Mouse (Mus musculus): ENCODE results near the gene Nav2. TPM values are rescaled to one million over a fixed set of nuclear protein-coding genes. Genes with fewer than 3 reads are reported as not detected.
A peak's percentile ranks its signal among the peaks of the same experiment; 100 is the strongest.

The Nav2 gene
- polyA plus RNA-seq, 1 experiment from 2014 or later, result 7.5 TPM

GRCm38 (mm10) chr7:49467861-49468260, 559.3 kb downstream of the Nav2 start:
- ATAC-seq (ENCODE audit: insufficient number of reproducible peaks, low FRiP score, low TSS enrichment, low read depth) (peak; percentile 46; the same call in 1 of the 2 replicates), DNase-seq (ENCODE audit: low spot score) (peak; percentile 55)
- Histone ChIP-seq H3K4me2 (ENCODE audit: low read depth, severe bottlenecking) (no peak overlapping the region), H3K27ac (replicated peaks; ENCODE audit: low read depth, low read length) (no peak overlapping the region), H3K9ac (ENCODE audit: low read length) (no peak overlapping the region), H3K27me3 (ENCODE audit: control insufficient read depth, insufficient read depth, low read length) (no peaks in the 10 kb centered on the region), H3K4me3 (ENCODE audit: low read depth, low read length) (no peak overlapping the region), H3K4me1 (ENCODE audit: control insufficient read depth, insufficient read depth, low read length) (no peaks in the 10 kb centered on the region), H3K9me3 (ENCODE audit: control insufficient read depth, low read length) (no peaks in the 10 kb centered on the region), H3K36me3 (ENCODE audit: control insufficient read depth, insufficient read depth, low read length) (no peaks in the 10 kb centered on the region)
- 57% methylated on average over 10 of the region's 10 CpGs for WGBS

GRCm38 (mm10) chr7:49468492-49469205, 560.1 kb downstream of the Nav2 start:
- 76% methylated on average over 8 of the region's 8 CpGs for WGBS
- Histone ChIP-seq H3K9me3 (ENCODE audit: control insufficient read depth, low read length) (no peaks in the 10 kb centered on the region), H3K4me3 (ENCODE audit: low read depth, low read length) (no peak overlapping the region), H3K27me3 (ENCODE audit: control insufficient read depth, insufficient read depth, low read length) (no peaks in the 10 kb centered on the region), H3K9ac (ENCODE audit: low read length) (no peak overlapping the region), H3K4me2 (ENCODE audit: low read depth, severe bottlenecking) (no peak overlapping the region), H3K27ac (replicated peaks; ENCODE audit: low read depth, low read length) (no peak overlapping the region), H3K36me3 (ENCODE audit: control insufficient read depth, insufficient read depth, low read length) (no peaks in the 10 kb centered on the region), H3K4me1 (ENCODE audit: control insufficient read depth, insufficient read depth, low read length) (no peaks in the 10 kb centered on the region)
- DNase-seq (ENCODE audit: low spot score) (no peak), ATAC-seq (ENCODE audit: insufficient number of reproducible peaks, low FRiP score, low TSS enrichment, low read depth) (no peak)

GRCm38 (mm10) chr7:49471278-49471677, 562.8 kb downstream of the Nav2 start:
- H3K9me3 ChIP-seq (ENCODE audit: control insufficient read depth, low read length), result no peaks in the 10 kb centered on the region
- DNase-seq (ENCODE audit: low spot score) (peak; percentile 77), ATAC-seq (ENCODE audit: insufficient number of reproducible peaks, low FRiP score, low TSS enrichment, low read depth) (no peak)
- no peak overlapping the region for H3K27ac ChIP-seq (replicated peaks; ENCODE audit: low read depth, low read length)
- no peaks in the 10 kb centered on the region for H3K27me3 ChIP-seq (ENCODE audit: control insufficient read depth, insufficient read depth, low read length)
- H3K4me3 ChIP-seq (ENCODE audit: low read depth, low read length), result no peak overlapping the region
- WGBS, result 62% methylated on average over 3 of the region's 3 CpGs
- no peaks in the 10 kb centered on the region for H3K4me1 ChIP-seq (ENCODE audit: control insufficient read depth, insufficient read depth, low read length)
- H3K36me3 ChIP-seq (ENCODE audit: control insufficient read depth, insufficient read depth, low read length), result no peaks in the 10 kb centered on the region
- no peak overlapping the region for H3K9ac ChIP-seq (ENCODE audit: low read length)
- no peak overlapping the region for H3K4me2 ChIP-seq (ENCODE audit: low read depth, severe bottlenecking)

GRCm38 (mm10) chr7:49475282-49475681, 566.8 kb downstream of the Nav2 start:
- DNase-seq (ENCODE audit: low spot score) (no peak), ATAC-seq (ENCODE audit: insufficient number of reproducible peaks, low FRiP score, low TSS enrichment, low read depth) (no peak)
- no peaks in the 10 kb centered on the region for H3K27me3 ChIP-seq (ENCODE audit: control insufficient read depth, insufficient read depth, low read length)
- H3K27ac ChIP-seq (replicated peaks; ENCODE audit: low read depth, low read length), result no peak overlapping the region
- WGBS, result 80% methylated on average over 6 of the region's 6 CpGs
- H3K9me3 ChIP-seq (ENCODE audit: control insufficient read depth, low read length), result no peaks in the 10 kb centered on the region
- H3K9ac ChIP-seq (ENCODE audit: low read length), result no peak overlapping the region
- H3K4me2 ChIP-seq (ENCODE audit: low read depth, severe bottlenecking), result no peak overlapping the region
- no peaks in the 10 kb centered on the region for H3K36me3 ChIP-seq (ENCODE audit: control insufficient read depth, insufficient read depth, low read length)
- no peak overlapping the region for H3K4me3 ChIP-seq (ENCODE audit: low read depth, low read length)
- peaks cover 10% of the 10 kb centered on the region; the same call in 1 of the 2 replicates for H3K4me1 ChIP-seq (ENCODE audit: control insufficient read depth, insufficient read depth, low read length)

- ATAC-seq (ENCODE audit: insufficient number of reproducible peaks, low FRiP score, low TSS enrichment, low read depth), result no peak
Measured at GRCm38 (mm10) chr7:49476163-49476562, 567.6 kb downstream of the Nav2 start.

GRCm38 (mm10) chr7:49476666-49477065, 568.1 kb downstream of the Nav2 start:
- no peaks in the 10 kb centered on the region for H3K27me3 ChIP-seq (ENCODE audit: control insufficient read depth, insufficient read depth, low read length)
- no peak overlapping the region for H3K4me2 ChIP-seq (ENCODE audit: low read depth, severe bottlenecking)
- 59% methylated on average over 5 of the region's 5 CpGs for WGBS
- H3K27ac ChIP-seq (replicated peaks; ENCODE audit: low read depth, low read length), result no peak overlapping the region
- DNase-seq (ENCODE audit: low spot score) (peak; percentile 55), ATAC-seq (ENCODE audit: insufficient number of reproducible peaks, low FRiP score, low TSS enrichment, low read depth) (no peak)
- H3K4me3 ChIP-seq (ENCODE audit: low read depth, low read length), result no peak overlapping the region
- no peaks in the 10 kb centered on the region for H3K9me3 ChIP-seq (ENCODE audit: control insufficient read depth, low read length)
- peaks cover 10% of the 10 kb centered on the region; the same call in 1 of the 2 replicates for H3K4me1 ChIP-seq (ENCODE audit: control insufficient read depth, insufficient read depth, low read length)
- H3K36me3 ChIP-seq (ENCODE audit: control insufficient read depth, insufficient read depth, low read length), result no peaks in the 10 kb centered on the region
- no peak overlapping the region for H3K9ac ChIP-seq (ENCODE audit: low read length)

More at GRCm38 (mm10) chr7:49476163-49476562, 567.6 kb downstream of the Nav2 start:
- Histone ChIP-seq H3K9me3 (ENCODE audit: control insufficient read depth, low read length) (no peaks in the 10 kb centered on the region), H3K27ac (replicated peaks; ENCODE audit: low read depth, low read length) (no peak overlapping the region), H3K27me3 (ENCODE audit: control insufficient read depth, insufficient read depth, low read length) (no peaks in the 10 kb centered on the region), H3K36me3 (ENCODE audit: control insufficient read depth, insufficient read depth, low read length) (no peaks in the 10 kb centered on the region), H3K4me2 (ENCODE audit: low read depth, severe bottlenecking) (no peak overlapping the region), H3K9ac (ENCODE audit: low read length) (no peak overlapping the region), H3K4me1 (ENCODE audit: control insufficient read depth, insufficient read depth, low read length) (peaks cover 10% of the 10 kb centered on the region; the same call in 1 of the 2 replicates), H3K4me3 (ENCODE audit: low read depth, low read length) (no peak overlapping the region)
- no peak for DNase-seq (ENCODE audit: low spot score)
- WGBS, result 96% methylated on average over 8 of the region's 8 CpGs

- H3K9ac ChIP-seq (ENCODE audit: low read length), result no peak overlapping the region
- no peak overlapping the region for H3K4me3 ChIP-seq (ENCODE audit: low read depth, low read length)
- H3K27ac ChIP-seq (replicated peaks; ENCODE audit: low read depth, low read length), result no peak overlapping the region
- no peaks in the 10 kb centered on the region for H3K36me3 ChIP-seq (ENCODE audit: control insufficient read depth, insufficient read depth, low read length)
- H3K4me1 ChIP-seq (ENCODE audit: control insufficient read depth, insufficient read depth, low read length), result peaks cover 10% of the 10 kb centered on the region; the same call in 1 of the 2 replicates
- H3K27me3 ChIP-seq (ENCODE audit: control insufficient read depth, insufficient read depth, low read length), result no peaks in the 10 kb centered on the region
- H3K9me3 ChIP-seq (ENCODE audit: control insufficient read depth, low read length), result no peaks in the 10 kb centered on the region
- DNase-seq (ENCODE audit: low spot score) (no peak), ATAC-seq (ENCODE audit: insufficient number of reproducible peaks, low FRiP score, low TSS enrichment, low read depth) (no peak)
- H3K4me2 ChIP-seq (ENCODE audit: low read depth, severe bottlenecking), result no peak overlapping the region
- 73% methylated on average over 9 of the region's 9 CpGs for WGBS
Measured at GRCm38 (mm10) chr7:49477076-49477975, 568.8 kb downstream of the Nav2 start.

- Histone ChIP-seq H3K27me3 (ENCODE audit: control insufficient read depth, insufficient read depth, low read length) (no peaks in the 10 kb centered on the region), H3K4me3 (ENCODE audit: low read depth, low read length) (no peak overlapping the region), H3K9me3 (ENCODE audit: control insufficient read depth, low read length) (no peaks in the 10 kb centered on the region), H3K4me2 (ENCODE audit: low read depth, severe bottlenecking) (no peak overlapping the region), H3K27ac (replicated peaks; ENCODE audit: low read depth, low read length) (no peak overlapping the region), H3K4me1 (ENCODE audit: control insufficient read depth, insufficient read depth, low read length) (peaks cover 10% of the 10 kb centered on the region; the same call in 1 of the 2 replicates), H3K36me3 (ENCODE audit: control insufficient read depth, insufficient read depth, low read length) (no peaks in the 10 kb centered on the region), H3K9ac (ENCODE audit: low read length) (no peak overlapping the region)
- no peak for DNase-seq (ENCODE audit: low spot score)
- WGBS, result 23% methylated on average over 7 of the region's 7 CpGs
- ATAC-seq (ENCODE audit: insufficient number of reproducible peaks, low FRiP score, low TSS enrichment, low read depth), result peak; percentile 41; the same call in 1 of the 2 replicates
Measured at GRCm38 (mm10) chr7:49477976-49478349, 569.4 kb downstream of the Nav2 start.
